ENCODE assay signal across 9 mouse cellular contexts in the genomic region with DNA sequence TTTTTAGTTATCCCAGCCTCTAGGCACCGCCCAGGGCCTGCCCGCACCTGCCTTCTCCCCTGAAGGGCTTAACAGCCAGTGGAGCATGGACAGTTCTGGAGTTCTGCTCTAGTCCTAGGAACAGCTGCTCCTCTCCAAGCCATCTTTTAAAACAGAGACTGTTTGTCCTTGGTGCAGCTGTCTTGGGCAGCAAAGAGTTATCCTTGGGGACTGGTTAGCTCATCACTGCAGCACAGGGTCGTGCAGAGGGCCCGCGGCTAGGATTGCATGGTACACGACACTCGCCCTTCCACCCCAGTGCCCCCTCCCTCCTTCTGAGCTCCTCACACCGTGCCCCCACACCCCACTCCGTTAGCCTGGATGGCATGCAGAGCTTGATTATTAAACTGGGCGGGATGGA. TPM values are rescaled to one million over a fixed set of nuclear protein-coding genes. Genes with fewer than 3 reads are reported as not detected.
DNase-seq lines count a peak whose midpoint lies in the region; ATAC-seq lines count a peak whose summit lies in the region.
"Had no signal": no experiment of that assay in that cellular context is flagged by ENCODE, and none has a peak within 500 bp of the region (broad histone marks: within the 10 kb centered on the region; RNA-seq: fewer than 3 reads in every experiment).

No protein-coding gene starts in this region.

- peak overlapping the region; percentile 99 for H3K4me3 ChIP-seq in megakaryocyte, embryonic 14.5 days (replicated peaks)
- peak overlapping the region; percentile 81; the same call in 1 of the 2 replicates for H3K4me3 ChIP-seq in limb, embryonic 10.5 days
- no peak overlapping the region for H3K4me3 ChIP-seq in stomach, embryonic 14.5 days (ENCODE audit: low read depth, low read length)

- H3K4me2 ChIP-seq in stomach, embryonic 14.5 days (replicated peaks; ENCODE audit: low read depth, low read length): peak overlapping the region; percentile 82; the same call in 1 of the 2 replicates

- peaks cover 68% of the 10 kb centered on the region for H3K36me3 ChIP-seq in megakaryocyte, embryonic 14.5 days (replicated peaks; ENCODE audit: low read length)
- H3K36me3 ChIP-seq in limb, embryonic 10.5 days: peaks cover 74% of the 10 kb centered on the region
- no peaks in the 10 kb centered on the region; the same call in none of the 2 replicates for H3K36me3 ChIP-seq in stomach, embryonic 14.5 days (ENCODE audit: control insufficient read depth, insufficient read depth, low read length)

- DNase-seq in cerebellum, postnatal 25 days: peak; percentile 43 to 45
- no peak for DNase-seq in cerebellum, adult 9-10 months
- no peak for DNase-seq in limb, embryonic 10.5 days (ENCODE audit: low spot score)
- no peak for DNase-seq in adipocyte (ENCODE audit: low spot score)
- no peak for DNase-seq in ovary, adult 18-20 months (ENCODE audit: low spot score)
- DNase-seq: lung, adult 2 months had no signal

- peaks cover 73% of the 10 kb centered on the region for H3K4me1 ChIP-seq in megakaryocyte, embryonic 14.5 days
- peaks cover 57% of the 10 kb centered on the region for H3K4me1 ChIP-seq in limb, embryonic 10.5 days
- peaks cover 21% of the 10 kb centered on the region for H3K4me1 ChIP-seq in stomach, embryonic 14.5 days (ENCODE audit: control insufficient read depth, insufficient read depth, low read length)

- H3K9ac ChIP-seq in stomach, embryonic 14.5 days (replicated peaks; ENCODE audit: low read depth, low read length): no peak overlapping the region

- H3K27ac ChIP-seq in limb, embryonic 10.5 days: peak overlapping the region; percentile 47; the same call in 1 of the 2 replicates
- no peak overlapping the region for H3K27ac ChIP-seq in stomach, embryonic 14.5 days (ENCODE audit: low read length)

- no peaks in the 10 kb centered on the region for H3K27me3 ChIP-seq in megakaryocyte, embryonic 14.5 days (replicated peaks)
- no peaks in the 10 kb centered on the region for H3K27me3 ChIP-seq in limb, embryonic 10.5 days (ENCODE audit: low read depth, poor library complexity, severe bottlenecking)
- H3K27me3 ChIP-seq in stomach, embryonic 14.5 days (ENCODE audit: control insufficient read depth, insufficient read depth, low read length): no peaks in the 10 kb centered on the region

- ATAC-seq in megakaryocyte, adult 5-6 weeks (ENCODE audit: poor library complexity, severe bottlenecking): no peak
- ATAC-seq in stomach, embryonic 14.5 days (ENCODE audit: insufficient number of reproducible peaks, insufficient read depth, low FRiP score, low read depth): no peak

- H3K9me3 ChIP-seq in megakaryocyte, embryonic 14.5 days: no peaks in the 10 kb centered on the region
- no peaks in the 10 kb centered on the region for H3K9me3 ChIP-seq in limb, embryonic 10.5 days (replicated peaks)
- H3K9me3 ChIP-seq in stomach, embryonic 14.5 days (ENCODE audit: control insufficient read depth, low read depth, low read length): no peaks in the 10 kb centered on the region

- WGBS in limb, embryonic 10.5 days: 78% methylated on average over 10 of the region's 10 CpGs
- WGBS in stomach, embryonic 14.5 days: 57% methylated on average over 10 of the region's 10 CpGs

RNA-seq across cellular contexts. Expression of gene Iffo1, which starts 2.3 kb away (rescaled TPM):
- polyA plus RNA-seq in megakaryocyte, embryonic 14.5 days (2012; ENCODE audit: insufficient read depth, low replicate concordance): 20.6 and 36.4 TPM in 2 replicates
- 18.6 and 20.1 TPM in 2 replicates for total RNA-seq in megakaryocyte, adult 5-6 weeks (2015)
- total RNA-seq in megakaryocyte, adult 5-6 weeks (2017): 14.3 and 21.7 TPM in 2 replicates
- 10.9 and 15.5 TPM in 2 replicates for polyA plus RNA-seq in limb, embryonic 10.5 days (2016; fragmentation: Nextera tagmentation; extraction: Ambion mirVana)
- 7.4 and 9.2 TPM in 2 replicates for polyA plus RNA-seq in stomach, embryonic 14.5 days (2014; fragmentation: Nextera tagmentation; extraction: Ambion mirVana)

RNA-seq across cellular contexts. Expression of gene Nop2, which starts 15.6 kb away (rescaled TPM):
- 18.4 and 24.5 TPM in 2 replicates for polyA plus RNA-seq in megakaryocyte, embryonic 14.5 days (2012; ENCODE audit: insufficient read depth, low replicate concordance)
- 8.5 and 12.1 TPM in 2 replicates for total RNA-seq in megakaryocyte, adult 5-6 weeks (2015)
- 22.6 and 24.6 TPM in 2 replicates for total RNA-seq in megakaryocyte, adult 5-6 weeks (2017)
- polyA plus RNA-seq in limb, embryonic 10.5 days (2016; fragmentation: Nextera tagmentation; extraction: Ambion mirVana): 94.6 and 119 TPM in 2 replicates
- 52.3 and 55.4 TPM in 2 replicates for polyA plus RNA-seq in stomach, embryonic 14.5 days (2014; fragmentation: Nextera tagmentation; extraction: Ambion mirVana)

RNA-seq across cellular contexts. Expression of gene Gapdh, which starts 18.9 kb away (rescaled TPM):
- polyA plus RNA-seq in megakaryocyte, embryonic 14.5 days (2012; ENCODE audit: insufficient read depth, low replicate concordance): 5,967 and 19,384 TPM in 2 replicates
- 2,892 and 2,923 TPM in 2 replicates for total RNA-seq in megakaryocyte, adult 5-6 weeks (2015)
- total RNA-seq in megakaryocyte, adult 5-6 weeks (2017): 1,028 and 1,070 TPM in 2 replicates
- polyA plus RNA-seq in limb, embryonic 10.5 days (2016; fragmentation: Nextera tagmentation; extraction: Ambion mirVana): 2,585 and 3,112 TPM in 2 replicates
- polyA plus RNA-seq in stomach, embryonic 14.5 days (2014; fragmentation: Nextera tagmentation; extraction: Ambion mirVana): 1,945 and 1,966 TPM in 2 replicates

RNA-seq across cellular contexts. Expression of gene Ncapd2, which starts 44.2 kb away (rescaled TPM):
- 92.0 and 141 TPM in 2 replicates for polyA plus RNA-seq in megakaryocyte, embryonic 14.5 days (2012; ENCODE audit: insufficient read depth, low replicate concordance)
- total RNA-seq in megakaryocyte, adult 5-6 weeks (2015): 195 and 225 TPM in 2 replicates
- 181 and 231 TPM in 2 replicates for total RNA-seq in megakaryocyte, adult 5-6 weeks (2017)
- 285 and 288 TPM in 2 replicates for polyA plus RNA-seq in limb, embryonic 10.5 days (2016; fragmentation: Nextera tagmentation; extraction: Ambion mirVana)
- polyA plus RNA-seq in stomach, embryonic 14.5 days (2014; fragmentation: Nextera tagmentation; extraction: Ambion mirVana): 107 and 109 TPM in 2 replicates

RNA-seq across cellular contexts. Expression of gene Mrpl51, which starts 44.3 kb away (rescaled TPM):
- polyA plus RNA-seq in megakaryocyte, embryonic 14.5 days (2012; ENCODE audit: insufficient read depth, low replicate concordance): 68.3 and 124 TPM in 2 replicates
- 91.9 and 106 TPM in 2 replicates for total RNA-seq in megakaryocyte, adult 5-6 weeks (2015)
- total RNA-seq in megakaryocyte, adult 5-6 weeks (2017): 72.8 and 81.9 TPM in 2 replicates
- polyA plus RNA-seq in limb, embryonic 10.5 days (2016; fragmentation: Nextera tagmentation; extraction: Ambion mirVana): 213 and 231 TPM in 2 replicates
- 193 and 202 TPM in 2 replicates for polyA plus RNA-seq in stomach, embryonic 14.5 days (2014; fragmentation: Nextera tagmentation; extraction: Ambion mirVana)

Comparison
In these comparisons a context has a peak if more than half of its experiments do, and no peak if none do; other contexts are left out.
1. DNase-seq: peak in cerebellum, postnatal 25 days (2 of 2); none in cerebellum, adult 9-10 months (single experiment), limb, embryonic 10.5 days (single experiment), adipocyte (single experiment) and ovary, adult 18-20 months (single experiment).